Mouse (Mus musculus) intestine, embryonic 16.5 days (tissue): ENCODE measurements around the gene Prrc2a. TPM values are rescaled to one million over a fixed set of nuclear protein-coding genes. Genes with fewer than 3 reads are reported as not detected.
"Not testable (repeated sequence)": the region's sequence is repeated elsewhere in the genome, so short reads cannot be mapped to it uniquely, and the experiment has no call there.

ENCODE experiments used
- ATAC-seq: fragments of 200-750 bp; cut with Nextera tagmentation; 2 replicates; pipeline ENCODE4 v1.8.0; 2017; ENCODE audit warnings: moderate TSS enrichment, moderate library complexity
- H3K27ac ChIP-seq: fragments of 300-500 bp; sonication (generic); 2 replicates; pipeline ENCODE4 v1.5.1; 2014; ENCODE audit warnings: mild to moderate bottlenecking, low read length
- H3K27me3 ChIP-seq: fragments of 300-500 bp; sonication (generic); replicated peaks from 2 replicates; pipeline ENCODE4 v1.6.1; 2014; ENCODE audit warnings: low read length, control low read depth, mixed read lengths; ENCODE audit not compliant: control insufficient read depth, insufficient read depth
- H3K36me3 ChIP-seq: fragments of 300-500 bp; sonication (generic); 2 replicates; pipeline ENCODE4 v1.6.1; 2014; ENCODE audit warnings: low read length, control low read depth; ENCODE audit not compliant: control insufficient read depth, insufficient read depth
- H3K4me1 ChIP-seq: fragments of 300-500 bp; sonication (generic); 2 replicates; pipeline ENCODE4 v1.6.1; 2014; ENCODE audit warnings: low read length, control low read depth, mixed read lengths; ENCODE audit not compliant: control insufficient read depth, insufficient read depth
- H3K4me2 ChIP-seq: fragments of 300-500 bp; sonication (generic); 2 replicates; pipeline ENCODE4 v1.6.1; 2014; ENCODE audit warnings: low read depth, low read length, control low read depth
- H3K4me3 ChIP-seq: fragments of 300-500 bp; sonication (generic); 2 replicates; pipeline ENCODE4 v1.5.1; 2014; ENCODE audit warnings: mild to moderate bottlenecking, low read length
- H3K9ac ChIP-seq: fragments of 300-500 bp; sonication (generic); 2 replicates; pipeline ENCODE4 v1.6.1; 2014; ENCODE audit warnings: low read depth, low read length
- H3K9me3 ChIP-seq: fragments of 300-500 bp; sonication (generic); 2 replicates; pipeline ENCODE4 v1.6.1; 2016; ENCODE audit warnings: low read length, control low read depth; ENCODE audit not compliant: control insufficient read depth
- WGBS: fragments of 180-500 bp; shearing (Covaris S2); extraction: QIAGEN DNeasy Blood & Tissue Kit; methylation state at CpG from one replicate; pipeline ENCODE4 v1.1.7; 2014; 5-methylcytosine and 5-hydroxymethylcytosine counted together
- polyA plus RNA-seq: library from polyadenylated mRNA; unstranded; fragments of >200 nt; fragmentation: Nextera tagmentation; extraction: Ambion mirVana; gene quantifications from 2 replicates; pipeline ENCODE4 v1.2.1, GENCODE M21; 2015

Prrc2a gene
- polyA plus RNA-seq, 1 experiment from 2014 or later, result 103 TPM

DNA sequence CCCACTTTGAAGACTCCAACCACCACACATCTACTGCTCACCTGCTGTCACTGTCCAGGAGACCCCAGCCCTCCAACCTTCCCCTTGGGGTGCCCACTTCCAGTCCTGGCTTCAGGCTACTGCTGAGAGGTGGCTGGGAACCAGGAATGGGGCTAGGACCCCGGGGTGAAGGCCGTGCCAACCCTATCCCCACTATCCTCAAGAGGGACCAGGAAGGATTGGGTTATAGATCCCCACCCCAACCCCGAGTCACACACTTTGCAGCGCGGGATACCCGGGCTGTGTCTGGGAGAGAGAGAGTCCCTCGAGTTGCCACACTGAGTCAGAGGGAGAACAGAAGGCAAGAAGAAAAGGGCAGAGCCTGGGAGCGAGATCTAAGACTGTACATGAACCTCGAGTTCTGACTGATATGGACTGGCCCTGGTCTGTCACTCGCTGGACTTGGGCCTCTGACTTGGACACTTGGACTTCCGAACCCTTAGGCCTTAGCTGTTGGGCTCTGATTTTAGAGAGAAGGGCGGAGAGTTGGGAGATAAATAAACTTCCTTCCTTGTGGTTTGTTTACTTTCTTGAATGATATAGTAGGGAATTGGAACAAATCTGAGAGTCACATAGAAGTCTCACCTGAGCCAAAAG lies 40.3 kb downstream of the Prrc2a start:
- H3K9ac ChIP-seq, ATAC-seq, H3K4me3 ChIP-seq, H3K4me2 ChIP-seq, H3K9me3 ChIP-seq, H3K36me3 ChIP-seq, H3K27me3 ChIP-seq: not testable (repeated sequence)
- WGBS, result 83% methylated on average over 12 of the region's 12 CpGs
- Histone ChIP-seq H3K27ac (peak overlapping the region; percentile 94), H3K4me1 (peaks cover 37% of the 10 kb centered on the region)

GRCm38 (mm10) chr17:35123287-35123686 lies 41.4 kb downstream of the Prrc2a start:
- 91% methylated on average over 9 of the region's 9 CpGs for WGBS
- H3K4me3 ChIP-seq, H3K27me3 ChIP-seq, ATAC-seq, H3K36me3 ChIP-seq, H3K4me2 ChIP-seq, H3K9ac ChIP-seq, H3K9me3 ChIP-seq, H3K27ac ChIP-seq: not testable (repeated sequence)
- peaks cover 34% of the 10 kb centered on the region for H3K4me1 ChIP-seq

- WGBS, result under 1% methylated on average over 19 of the region's 19 CpGs
- no peaks in the 10 kb centered on the region for H3K27me3 ChIP-seq
These were observed 42.8 kb downstream of the Prrc2a start, which contains the start of gene Csnk2b for GRCm38 (mm10) chr17:35121871-35122303. Csnk2b (minus strand) TSS chr17:35122053.

GRCm38 (mm10) chr17:35121143-35121799 lies 43.4 kb downstream of the Prrc2a start, which contains the start of gene Gpank1:
Gpank1 (plus strand) TSS chr17:35121455.
- Histone ChIP-seq H3K9me3 (no peaks in the 10 kb centered on the region), H3K4me2 (peak within 1 kb of the TSS; percentile 90), H3K9ac (peak within 1 kb of the TSS; percentile 83), H3K27me3 (no peaks in the 10 kb centered on the region), H3K27ac (peak within 1 kb of the TSS; percentile 90), H3K4me3 (peak within 1 kb of the TSS; percentile 76), H3K36me3 (no peaks in the 10 kb centered on the region), H3K4me1 (peaks cover 20% of the 10 kb centered on the region)
- WGBS, result under 1% methylated on average over 50 of the region's 50 CpGs
- peak; percentile 94 for ATAC-seq

More at GRCm38 (mm10) chr17:35121871-35122303, 42.8 kb downstream of the Prrc2a start, which contains the start of gene Csnk2b:
- Histone ChIP-seq H3K4me3 (peak within 1 kb of the TSS; percentile 76), H3K4me2 (peak within 1 kb of the TSS; percentile 90), H3K9ac (peak within 1 kb of the TSS; percentile 83), H3K4me1 (peaks cover 23% of the 10 kb centered on the region), H3K27ac (peak within 1 kb of the TSS; percentile 90), H3K9me3 (no peaks in the 10 kb centered on the region), H3K36me3 (no peaks in the 10 kb centered on the region)
- ATAC-seq, result no peak

- Histone ChIP-seq H3K27ac (peak overlapping the region; percentile 44), H3K9me3 (no peaks in the 10 kb centered on the region), H3K4me1 (peaks cover 20% of the 10 kb centered on the region), H3K36me3 (no peaks in the 10 kb centered on the region), H3K27me3 (no peaks in the 10 kb centered on the region), H3K4me3 (peak overlapping the region; percentile 76), H3K4me2 (peak overlapping the region; percentile 63), H3K9ac (peak overlapping the region; percentile 83)
- peak; percentile 6; the same call in 1 of the 2 replicates for ATAC-seq
- WGBS, result under 1% methylated on average over 33 of the region's 33 CpGs
These were observed 44.0 kb downstream of the Prrc2a start for GRCm38 (mm10) chr17:35120745-35121142.

- H3K27ac ChIP-seq, result no peak within 1 kb of the TSS
- no peak within 1 kb of the TSS for H3K9ac ChIP-seq
- no peak within 1 kb of the TSS for H3K4me3 ChIP-seq
- H3K27me3 ChIP-seq, result no peaks in the 10 kb centered on the region
- no peak within 1 kb of the TSS for H3K4me2 ChIP-seq
- WGBS, result 86% methylated on average over 8 of the region's 8 CpGs
- H3K36me3 ChIP-seq, result peaks cover 6% of the 10 kb centered on the region; the same call in 1 of the 2 replicates
- H3K9me3 ChIP-seq, result no peaks in the 10 kb centered on the region
- no peak for ATAC-seq
- H3K4me1 ChIP-seq, result peaks cover 9% of the 10 kb centered on the region
These were observed 49.4 kb downstream of the Prrc2a start, which contains the start of gene Ly6g5b for GRCm38 (mm10) chr17:35115046-35116019. Ly6g5b (minus strand) TSS chr17:35115428.

GRCm38 (mm10) chr17:35111774-35112173 lies 52.9 kb downstream of the Prrc2a start:
- 73% methylated on average over 9 of the region's 9 CpGs for WGBS
- Histone ChIP-seq H3K9me3 (no peaks in the 10 kb centered on the region), H3K36me3 (peaks cover 6% of the 10 kb centered on the region; the same call in 1 of the 2 replicates), H3K27ac (no peak overlapping the region), H3K4me2 (no peak overlapping the region), H3K27me3 (no peaks in the 10 kb centered on the region), H3K4me1 (no peaks in the 10 kb centered on the region), H3K4me3 (no peak overlapping the region), H3K9ac (no peak overlapping the region)
- no peak for ATAC-seq

GRCm38 (mm10) chr17:35108097-35108496 lies 56.6 kb downstream of the Prrc2a start, which contains the start of gene Ly6g5c:
Ly6g5c (plus strand) TSS chr17:35108279.
- Histone ChIP-seq H3K36me3 (0 out of 2 replicates have a peak, but pooled peaks cover 2% of the 10 kb centered on the region), H3K4me3 (no peak within 1 kb of the TSS), H3K4me2 (no peak within 1 kb of the TSS), H3K27me3 (no peaks in the 10 kb centered on the region), H3K27ac (no peak within 1 kb of the TSS), H3K9me3 (no peaks in the 10 kb centered on the region), H3K4me1 (peaks cover 4% of the 10 kb centered on the region), H3K9ac (no peak within 1 kb of the TSS)
- no peak for ATAC-seq
- WGBS, result 82% methylated on average over 6 of the region's 6 CpGs
